Mouse (Mus musculus): ENCODE data around the gene Gm10031. TPM values are rescaled to one million over a fixed set of nuclear protein-coding genes. Genes with fewer than 3 reads are reported as not detected.
"Not testable (repeated sequence)": the region's sequence is repeated elsewhere in the genome, so short reads cannot be mapped to it uniquely, and the experiment has no call there.

The Gm10031 gene
- polyA plus RNA-seq (2016; fragmentation: Nextera tagmentation; extraction: Ambion mirVana): 0.27 and 0.38 TPM in 2 replicates

GRCm38 (mm10) chr1:156523842-156524241, at the start of gene Gm10031:
Gene Gm10031, plus strand, starts transcription at chr1:156524012.
- not testable (repeated sequence) for H3K36me3 ChIP-seq; H3K4me3 ChIP-seq; ATAC-seq (ENCODE audit: insufficient number of reproducible peaks, insufficient read depth, low FRiP score, low TSS enrichment); H3K27ac ChIP-seq; H3K9me3 ChIP-seq; H3K9ac ChIP-seq; H3K4me1 ChIP-seq; H3K4me2 ChIP-seq (replicated peaks); H3K27me3 ChIP-seq
- 89% methylated on average over 22 of the region's 22 CpGs for WGBS

- Histone ChIP-seq H3K9me3 (no peaks in the 10 kb centered on the region), H3K4me3 (no peak overlapping the region), H3K4me1 (peaks cover 10% of the 10 kb centered on the region), H3K36me3 (no peaks in the 10 kb centered on the region), H3K4me2 (replicated peaks) (no peak overlapping the region), H3K9ac (no peak overlapping the region), H3K27ac (no peak overlapping the region), H3K27me3 (no peaks in the 10 kb centered on the region)
- 44% methylated on average over 3 of the region's 3 CpGs for WGBS
- ATAC-seq (ENCODE audit: insufficient number of reproducible peaks, insufficient read depth, low FRiP score, low TSS enrichment): no peak
Measured at GRCm38 (mm10) chr1:156474854-156475253, 49.0 kb upstream of the Gm10031 start.

GRCm38 (mm10) chr1:156476016-156476415, 47.8 kb upstream of the Gm10031 start:
- H3K4me3 ChIP-seq: no peak overlapping the region
- no peaks in the 10 kb centered on the region for H3K9me3 ChIP-seq
- peaks cover 7% of the 10 kb centered on the region for H3K4me1 ChIP-seq
- 31% methylated on average over 2 of the region's 2 CpGs for WGBS
- H3K9ac ChIP-seq: no peak overlapping the region
- no peak for ATAC-seq (ENCODE audit: insufficient number of reproducible peaks, insufficient read depth, low FRiP score, low TSS enrichment)
- no peak overlapping the region for H3K4me2 ChIP-seq (replicated peaks)
- no peaks in the 10 kb centered on the region for H3K36me3 ChIP-seq
- no peak overlapping the region for H3K27ac ChIP-seq
- no peaks in the 10 kb centered on the region for H3K27me3 ChIP-seq

- no peak for ATAC-seq (ENCODE audit: insufficient number of reproducible peaks, insufficient read depth, low FRiP score, low TSS enrichment)
- Histone ChIP-seq H3K27me3 (no peaks in the 10 kb centered on the region), H3K9ac (no peak overlapping the region), H3K9me3 (no peaks in the 10 kb centered on the region), H3K27ac (no peak overlapping the region), H3K4me1 (peaks cover 7% of the 10 kb centered on the region), H3K4me2 (replicated peaks) (no peak overlapping the region), H3K4me3 (no peak overlapping the region), H3K36me3 (no peaks in the 10 kb centered on the region)
- 40% methylated on average over 7 of the region's 7 CpGs for WGBS
Measured at GRCm38 (mm10) chr1:156476535-156476934, 47.3 kb upstream of the Gm10031 start.

- Histone ChIP-seq H3K36me3 (no peaks in the 10 kb centered on the region), H3K9me3 (no peaks in the 10 kb centered on the region), H3K27ac (no peak overlapping the region), H3K9ac (no peak overlapping the region), H3K4me1 (no peaks in the 10 kb centered on the region), H3K4me2 (replicated peaks) (no peak overlapping the region), H3K4me3 (no peak overlapping the region), H3K27me3 (no peaks in the 10 kb centered on the region)
- WGBS: 83% methylated on average over 3 of the region's 3 CpGs
- ATAC-seq (ENCODE audit: insufficient number of reproducible peaks, insufficient read depth, low FRiP score, low TSS enrichment): no peak
Measured at GRCm38 (mm10) chr1:156481826-156482225, 42.0 kb upstream of the Gm10031 start.

- Histone ChIP-seq H3K9ac (no peak overlapping the region), H3K9me3 (no peaks in the 10 kb centered on the region), H3K4me2 (replicated peaks) (no peak overlapping the region), H3K4me3 (no peak overlapping the region), H3K36me3 (no peaks in the 10 kb centered on the region), H3K4me1 (no peaks in the 10 kb centered on the region), H3K27ac (no peak overlapping the region), H3K27me3 (no peaks in the 10 kb centered on the region)
- WGBS: 94% methylated on average over 7 of the region's 7 CpGs
- ATAC-seq (ENCODE audit: insufficient number of reproducible peaks, insufficient read depth, low FRiP score, low TSS enrichment): no peak
Measured at GRCm38 (mm10) chr1:156487498-156487897, 36.3 kb upstream of the Gm10031 start.

GRCm38 (mm10) chr1:156488031-156488430, 35.8 kb upstream of the Gm10031 start:
- no peaks in the 10 kb centered on the region for H3K27me3 ChIP-seq
- no peaks in the 10 kb centered on the region for H3K36me3 ChIP-seq
- no peak overlapping the region for H3K4me3 ChIP-seq
- H3K27ac ChIP-seq: no peak overlapping the region
- H3K9me3 ChIP-seq: no peaks in the 10 kb centered on the region
- no peaks in the 10 kb centered on the region for H3K4me1 ChIP-seq
- H3K4me2 ChIP-seq (replicated peaks): no peak overlapping the region
- WGBS: 83% methylated on average over 5 of the region's 5 CpGs
- no peak for ATAC-seq (ENCODE audit: insufficient number of reproducible peaks, insufficient read depth, low FRiP score, low TSS enrichment)
- H3K9ac ChIP-seq: no peak overlapping the region

- H3K27me3 ChIP-seq: no peaks in the 10 kb centered on the region
- no peaks in the 10 kb centered on the region for H3K4me1 ChIP-seq
- no peaks in the 10 kb centered on the region for H3K36me3 ChIP-seq
- ATAC-seq (ENCODE audit: insufficient number of reproducible peaks, insufficient read depth, low FRiP score, low TSS enrichment): no peak
- H3K9me3 ChIP-seq: no peaks in the 10 kb centered on the region
- no peak overlapping the region for H3K4me3 ChIP-seq
- no peak overlapping the region for H3K9ac ChIP-seq
- WGBS: 77% methylated on average over 4 of the region's 4 CpGs
- H3K27ac ChIP-seq: no peak overlapping the region
- no peak overlapping the region for H3K4me2 ChIP-seq (replicated peaks)
Measured at GRCm38 (mm10) chr1:156491226-156491796, 32.5 kb upstream of the Gm10031 start.

- H3K36me3 ChIP-seq: no peaks in the 10 kb centered on the region
Measured at GRCm38 (mm10) chr1:156495025-156495424, 28.8 kb upstream of the Gm10031 start.

GRCm38 (mm10) chr1:156496910-156497309, 26.9 kb upstream of the Gm10031 start:
- Histone ChIP-seq H3K27ac (no peak overlapping the region), H3K4me1 (no peaks in the 10 kb centered on the region), H3K9me3 (no peaks in the 10 kb centered on the region), H3K36me3 (no peaks in the 10 kb centered on the region), H3K27me3 (no peaks in the 10 kb centered on the region), H3K9ac (no peak overlapping the region), H3K4me3 (no peak overlapping the region), H3K4me2 (replicated peaks) (no peak overlapping the region)
- 66% methylated on average over 5 of the region's 5 CpGs for WGBS
- ATAC-seq (ENCODE audit: insufficient number of reproducible peaks, insufficient read depth, low FRiP score, low TSS enrichment): no peak

More at GRCm38 (mm10) chr1:156495025-156495424, 28.8 kb upstream of the Gm10031 start:
- no peaks in the 10 kb centered on the region for H3K4me1 ChIP-seq
- H3K27me3 ChIP-seq: no peaks in the 10 kb centered on the region
- no peak overlapping the region for H3K9ac ChIP-seq
- no peak overlapping the region for H3K4me3 ChIP-seq
- no peak overlapping the region for H3K4me2 ChIP-seq (replicated peaks)
- WGBS: 80% methylated on average over 8 of the region's 8 CpGs
- H3K27ac ChIP-seq: no peak overlapping the region
- no peak for ATAC-seq (ENCODE audit: insufficient number of reproducible peaks, insufficient read depth, low FRiP score, low TSS enrichment)
- H3K9me3 ChIP-seq: no peaks in the 10 kb centered on the region

- H3K9ac ChIP-seq: no peak overlapping the region
- H3K4me1 ChIP-seq: no peaks in the 10 kb centered on the region
- no peaks in the 10 kb centered on the region for H3K27me3 ChIP-seq
- H3K9me3 ChIP-seq: no peaks in the 10 kb centered on the region
- no peak overlapping the region for H3K4me3 ChIP-seq
- 75% methylated on average over 5 of the region's 5 CpGs for WGBS
- no peaks in the 10 kb centered on the region for H3K36me3 ChIP-seq
- no peak overlapping the region for H3K27ac ChIP-seq
- no peak overlapping the region for H3K4me2 ChIP-seq (replicated peaks)
- ATAC-seq (ENCODE audit: insufficient number of reproducible peaks, insufficient read depth, low FRiP score, low TSS enrichment): no peak
Measured at GRCm38 (mm10) chr1:156504945-156505523, 18.8 kb upstream of the Gm10031 start.

- ATAC-seq (ENCODE audit: insufficient number of reproducible peaks, insufficient read depth, low FRiP score, low TSS enrichment): no peak
- Histone ChIP-seq H3K36me3 (no peaks in the 10 kb centered on the region), H3K27me3 (no peaks in the 10 kb centered on the region), H3K4me3 (no peak overlapping the region), H3K4me2 (replicated peaks) (no peak overlapping the region), H3K27ac (no peak overlapping the region), H3K9ac (no peak overlapping the region), H3K4me1 (no peaks in the 10 kb centered on the region), H3K9me3 (no peaks in the 10 kb centered on the region)
- 77% methylated on average over 2 of the region's 2 CpGs for WGBS
Measured at GRCm38 (mm10) chr1:156505901-156506300, 17.9 kb upstream of the Gm10031 start.
